Mouse (Mus musculus) erythroblast, embryonic 14.5 days (primary cell): ENCODE results near the gene Lpin2.

ENCODE experiments used
- GATA1 ChIP-seq: IDR thresholded peaks from 2 replicates; pipeline ENCODE4 v1.6.1; 2012; ENCODE audit warnings: low read length, inconsistent platforms, mixed read lengths
- TAL1 ChIP-seq: IDR thresholded peaks from 3 replicates; pipeline ENCODE4 v1.6.1; 2012; ENCODE audit warnings: low read length, inconsistent platforms, mixed read lengths

DNA sequence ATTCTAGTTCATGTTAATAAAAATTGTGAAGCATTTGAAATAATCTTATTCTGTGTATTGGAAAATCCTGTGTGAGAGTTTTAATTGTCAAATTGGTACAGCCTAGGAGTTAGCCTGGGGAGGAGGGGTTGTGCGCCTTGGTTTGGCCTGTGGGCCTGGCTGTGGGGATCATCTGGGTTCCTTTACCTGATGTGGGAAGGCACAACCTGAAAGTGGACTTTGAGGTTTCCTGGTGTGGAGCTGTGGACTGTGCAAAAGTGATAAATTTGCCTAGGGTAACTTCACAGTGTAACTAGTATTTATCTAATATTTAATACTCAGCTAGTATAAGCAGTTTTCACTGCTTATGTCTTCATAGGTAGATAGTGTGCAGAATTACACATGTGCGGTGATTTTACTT is 8.7 kb downstream of the Lpin2 start:
- TF ChIP-seq TAL1, result no peak
- no peak for TF ChIP-seq GATA1
